Mouse (Mus musculus) kidney, adult 2 months (tissue): ENCODE measurements at regions not wholly inside any gene's neighbourhood (a gene's known extent, or its start where the extent isn't known, plus 50 kb on each side); places are given as distances from the start of the nearest gene placed in this dataset.

Experiments used
- DNase-seq: peaks from one replicate; pipeline ENCODE4 v3.0.0; 2021
- H3K27ac ChIP-seq: fragments of 200-500 bp; 2 replicates; pipeline ENCODE4 v1.5.1; 2012; ENCODE audit warnings: low read depth, low read length, control low read depth, inconsistent platforms; ENCODE audit not compliant: insufficient read depth
- H3K27me3 ChIP-seq: fragments of 200-500 bp; replicated peaks from 2 replicates; pipeline ENCODE4 v1.6.1; 2012; ENCODE audit warnings: mild to moderate bottlenecking, moderate library complexity, low read length, inconsistent platforms; ENCODE audit not compliant: control insufficient read depth, insufficient read depth
- H3K36me3 ChIP-seq: fragments of 200-500 bp; 2 replicates; pipeline ENCODE4 v1.6.1; 2012; ENCODE audit warnings: mild to moderate bottlenecking, moderate library complexity, low read length, inconsistent platforms; ENCODE audit not compliant: control insufficient read depth, insufficient read depth
- H3K4me1 ChIP-seq: fragments of 200-500 bp; 2 replicates; pipeline ENCODE4 v1.6.1; 2011; ENCODE audit warnings: low read length; ENCODE audit not compliant: control insufficient read depth, insufficient read depth
- H3K4me3 ChIP-seq: fragments of 200-500 bp; 2 replicates; pipeline ENCODE4 v1.5.1; 2011; ENCODE audit warnings: mild to moderate bottlenecking, low read depth, low read length, control low read depth; ENCODE audit not compliant: insufficient read depth
- CTCF ChIP-seq: fragments of 200-500 bp; conservative IDR thresholded peaks from 2 replicates; pipeline ENCODE4 v1.5.1; 2011; ENCODE audit warnings: low read depth, mild to moderate bottlenecking, control low read depth, low read length, moderate library complexity, mixed read lengths; ENCODE audit not compliant: insufficient read depth, insufficient read length
- POLR2A ChIP-seq: fragments of 200-500 bp; IDR thresholded peaks from one replicate; pipeline ENCODE4 v1.6.1; 2011; ENCODE audit warnings: low read depth, low read length, control low read depth
- WGBS: fragments of 180-500 bp; shearing (Covaris S2); methylation state at CpG from one replicate; pipeline ENCODE4 v1.1.7; 2018; 5-methylcytosine and 5-hydroxymethylcytosine counted together

DNA sequence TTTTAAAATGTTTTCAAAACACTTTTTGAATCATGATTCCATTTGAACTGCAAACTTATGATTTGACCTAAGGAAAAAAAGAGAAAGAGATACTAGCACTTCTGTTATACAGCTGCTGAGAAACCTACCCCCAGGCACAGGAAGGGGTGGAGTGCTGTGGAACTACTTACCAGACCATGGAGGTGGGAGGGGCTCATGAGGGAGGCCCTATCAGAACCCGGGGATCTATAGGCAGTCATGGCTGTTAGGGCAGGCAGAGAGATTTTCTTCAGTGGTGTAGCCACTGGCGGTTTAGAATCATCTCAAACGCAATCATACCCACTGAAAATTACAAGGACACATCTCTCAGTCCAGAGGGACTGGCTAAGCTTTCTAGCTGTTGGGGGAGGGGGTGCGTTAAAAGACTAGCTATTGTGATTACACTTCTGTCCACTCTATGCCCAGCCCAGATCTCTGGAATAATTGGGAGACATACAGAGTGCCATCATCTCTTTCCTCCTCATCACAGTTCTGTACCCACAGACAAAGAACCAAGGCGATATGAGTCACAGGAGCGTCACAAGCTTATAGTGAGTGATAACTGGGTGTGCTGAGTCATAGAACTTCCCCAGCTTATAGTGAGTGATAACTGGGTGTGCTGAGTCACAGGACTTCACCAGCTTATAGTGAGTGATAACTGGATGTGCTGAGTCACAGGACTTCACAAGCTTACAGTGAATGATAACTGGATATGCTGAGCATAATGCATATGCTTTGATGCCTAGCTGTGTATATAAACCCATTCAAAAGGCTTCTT, 1608.8 kb downstream of the 4930444P10Rik start:
- Histone ChIP-seq H3K27ac (no peak overlapping the region), H3K36me3 (no peaks in the 10 kb centered on the region), H3K27me3 (no peaks in the 10 kb centered on the region; the same call in 1 of the 2 replicates), H3K4me1 (no peaks in the 10 kb centered on the region), H3K4me3 (no peak overlapping the region)
- TF ChIP-seq POLR2A: no peak
- TF ChIP-seq CTCF: no peak
- 88% methylated on average over 6 of the region's 6 CpGs for WGBS
- no peak for DNase-seq

DNA sequence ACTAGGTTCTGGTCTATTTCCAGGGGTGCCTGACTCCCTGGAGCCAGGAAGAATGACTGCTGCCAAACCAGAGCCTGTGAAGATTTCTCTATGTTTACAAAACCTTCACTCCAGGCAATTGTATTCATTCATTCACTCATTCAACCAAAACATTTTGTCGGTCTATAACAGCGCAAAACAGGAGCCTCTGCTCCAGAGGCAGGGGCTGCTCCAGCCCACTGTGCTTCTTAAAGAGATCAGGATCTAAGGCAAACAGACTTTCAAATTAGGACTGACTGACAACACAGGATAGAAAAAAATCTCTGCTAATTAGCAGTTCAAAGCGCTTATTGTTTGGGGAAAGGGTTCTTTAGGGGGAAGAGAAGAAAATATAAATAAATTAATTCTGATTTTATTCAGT, 1620.8 kb downstream of the 4930444P10Rik start:
- TF ChIP-seq POLR2A (no peak), CTCF (no peak)
- Histone ChIP-seq H3K4me3 (no peak overlapping the region), H3K27me3 (no peaks in the 10 kb centered on the region), H3K36me3 (no peaks in the 10 kb centered on the region), H3K27ac (no peak overlapping the region), H3K4me1 (no peaks in the 10 kb centered on the region)
- no peak for DNase-seq
- 64% methylated on average over 3 of the region's 3 CpGs for WGBS

- 43% methylated on average over 2 of the region's 2 CpGs for WGBS
- TF ChIP-seq CTCF (no peak), POLR2A (no peak)
- DNase-seq: no peak
- no peak overlapping the region for H3K4me3 ChIP-seq
- H3K27ac ChIP-seq: no peak overlapping the region
- H3K27me3 ChIP-seq: no peaks in the 10 kb centered on the region
- H3K4me1 ChIP-seq: no peaks in the 10 kb centered on the region
- no peaks in the 10 kb centered on the region for H3K36me3 ChIP-seq
Observed at GRCm38 (mm10) chr1:14471551-14471950, 1621.6 kb downstream of the 4930444P10Rik start.

DNA sequence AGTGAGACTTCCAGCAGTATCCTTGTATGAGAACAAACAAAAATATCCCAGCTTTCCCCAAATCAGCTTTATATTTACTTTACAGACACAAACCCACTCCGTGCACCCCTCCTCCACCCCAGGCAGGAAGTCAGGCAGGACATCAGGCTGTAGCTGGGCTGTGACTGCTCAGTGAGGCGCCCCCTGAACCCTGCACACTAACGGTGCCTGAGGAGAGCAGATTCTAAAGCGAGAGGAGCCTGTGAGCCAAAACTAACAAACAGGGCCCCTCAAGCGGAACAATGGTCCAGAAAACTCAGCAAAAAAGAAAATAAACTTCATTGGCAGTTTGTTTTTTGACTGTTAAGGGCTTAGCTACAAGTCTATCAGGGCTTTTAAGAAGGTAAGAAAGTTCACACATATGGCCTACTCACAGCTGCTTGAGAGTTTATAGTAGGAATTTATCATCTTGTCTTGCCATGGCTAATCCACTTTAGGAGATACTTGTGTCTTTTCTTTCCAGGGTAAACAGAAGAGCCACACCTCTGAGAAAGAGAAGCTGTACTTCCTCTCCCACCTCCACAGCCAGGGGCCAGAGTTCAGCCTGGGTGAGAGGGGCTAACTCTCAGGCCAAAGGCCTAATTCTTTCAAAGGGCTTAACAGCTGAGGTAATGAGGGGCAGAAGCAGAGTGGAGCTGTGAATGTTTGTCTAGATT, 1628.2 kb downstream of the 4930444P10Rik start:
- Histone ChIP-seq H3K36me3 (no peaks in the 10 kb centered on the region), H3K4me1 (no peaks in the 10 kb centered on the region), H3K27ac (no peak overlapping the region), H3K4me3 (no peak overlapping the region), H3K27me3 (no peaks in the 10 kb centered on the region)
- DNase-seq: peak; percentile 58
- TF ChIP-seq POLR2A (no peak), CTCF (no peak)
- WGBS: 19% methylated on average over 5 of the region's 5 CpGs

DNA sequence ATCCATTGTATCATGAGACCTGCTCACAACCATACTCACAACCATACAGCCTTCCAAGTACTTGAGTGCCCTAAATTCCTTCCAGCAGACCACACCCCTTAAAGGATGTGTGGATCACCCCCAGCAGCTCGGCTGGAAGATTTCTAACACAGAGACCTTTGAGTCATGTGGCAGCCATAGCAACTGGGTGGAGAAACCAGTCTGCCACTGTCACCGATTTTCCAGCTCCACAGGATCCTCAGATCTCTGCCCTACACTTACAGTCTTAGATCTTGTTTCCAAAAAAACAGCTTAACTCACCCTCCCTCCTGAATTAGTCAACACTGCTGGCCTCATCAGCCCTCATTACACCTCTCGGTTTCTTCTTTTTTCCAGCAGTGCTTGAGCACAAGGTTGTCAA, 1630.6 kb downstream of the 4930444P10Rik start:
- no peak overlapping the region for H3K27ac ChIP-seq
- no peak overlapping the region for H3K4me3 ChIP-seq
- no peaks in the 10 kb centered on the region for H3K36me3 ChIP-seq
- no peaks in the 10 kb centered on the region for H3K4me1 ChIP-seq
- DNase-seq: no peak
- WGBS: 43% methylated on average over 3 of the region's 3 CpGs
- H3K27me3 ChIP-seq: no peaks in the 10 kb centered on the region
- no peak for TF ChIP-seq POLR2A
- TF ChIP-seq CTCF: no peak

DNA sequence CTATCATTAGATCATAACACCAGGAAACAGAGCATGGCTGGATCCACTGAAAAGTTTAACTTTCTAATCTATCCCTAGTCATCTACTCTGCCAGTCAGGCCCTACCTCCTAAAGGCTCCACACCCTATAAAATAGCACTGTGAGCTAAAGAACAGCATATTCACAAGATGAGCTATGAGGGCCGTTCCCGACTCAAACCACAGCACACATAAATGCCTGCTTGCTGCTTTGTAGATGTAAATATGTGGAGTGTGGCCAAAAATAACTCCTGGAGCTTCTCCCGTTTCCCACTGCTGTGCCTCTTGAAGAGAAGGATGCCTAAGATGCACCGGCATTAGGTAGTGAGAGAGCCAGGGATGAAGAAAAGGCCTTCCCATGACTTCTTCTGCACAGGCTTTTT, 1632.3 kb downstream of the 4930444P10Rik start:
- no peaks in the 10 kb centered on the region for H3K4me1 ChIP-seq
- TF ChIP-seq POLR2A (no peak), CTCF (no peak)
- no peaks in the 10 kb centered on the region for H3K36me3 ChIP-seq
- no peaks in the 10 kb centered on the region for H3K27me3 ChIP-seq
- H3K27ac ChIP-seq: no peak overlapping the region
- H3K4me3 ChIP-seq: no peak overlapping the region
- no peak for DNase-seq
- 49% methylated on average over 4 of the region's 4 CpGs for WGBS

DNA sequence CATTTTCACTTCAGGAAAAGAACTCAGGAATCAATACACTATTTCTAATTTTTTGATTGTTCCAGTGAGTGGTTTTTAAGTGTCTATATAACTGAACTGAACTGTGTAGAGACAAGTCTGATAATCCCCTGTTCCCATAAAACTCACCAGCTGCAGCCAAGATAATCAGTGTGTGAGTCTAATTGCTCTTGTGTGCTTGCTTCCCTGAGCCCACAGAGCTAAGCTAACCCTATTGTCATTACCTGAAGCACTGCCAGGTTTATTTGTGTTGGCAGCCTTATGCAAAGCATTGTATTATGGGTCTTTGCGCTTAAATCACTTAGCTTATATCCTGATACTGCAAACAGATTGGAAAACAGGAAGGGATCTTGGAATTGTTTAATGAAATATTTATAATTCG, 1663.8 kb downstream of the 4930444P10Rik start:
- Histone ChIP-seq H3K4me1 (no peaks in the 10 kb centered on the region), H3K4me3 (no peak overlapping the region), H3K27ac (no peak overlapping the region), H3K27me3 (no peaks in the 10 kb centered on the region), H3K36me3 (no peaks in the 10 kb centered on the region)
- no peak for TF ChIP-seq CTCF
- no peak for TF ChIP-seq POLR2A
- WGBS: 81% methylated on average over 2 of the region's 2 CpGs
- no peak for DNase-seq

DNA sequence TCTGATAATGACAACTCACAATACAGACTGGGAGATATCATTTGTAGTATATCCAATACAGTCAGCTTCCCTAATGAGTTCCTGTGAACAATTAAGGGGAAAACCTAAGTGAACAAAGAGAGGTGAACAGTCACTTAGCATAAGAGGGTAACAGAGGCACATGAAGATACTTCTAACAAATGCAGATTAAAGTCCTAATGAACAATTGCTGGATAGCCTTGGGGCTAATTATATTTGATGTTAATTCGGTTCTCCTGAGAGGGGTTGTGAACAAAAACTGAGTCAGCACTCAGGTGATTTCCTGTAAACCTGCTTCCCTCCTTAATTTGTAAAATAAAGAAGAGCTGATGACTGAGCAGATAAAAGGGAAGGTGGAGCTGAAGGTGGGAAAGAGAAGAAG, 1672.1 kb downstream of the 4930444P10Rik start:
- H3K27ac ChIP-seq: no peak overlapping the region
- TF ChIP-seq POLR2A (no peak), CTCF (no peak)
- no peaks in the 10 kb centered on the region for H3K4me1 ChIP-seq
- WGBS: 65% methylated on average over 1 of the region's 1 CpGs
- H3K36me3 ChIP-seq: no peaks in the 10 kb centered on the region
- no peak overlapping the region for H3K4me3 ChIP-seq
- no peak for DNase-seq
- no peaks in the 10 kb centered on the region for H3K27me3 ChIP-seq
